ENCODE assay signal across 23 mouse cellular contexts in the genomic region with DNA sequence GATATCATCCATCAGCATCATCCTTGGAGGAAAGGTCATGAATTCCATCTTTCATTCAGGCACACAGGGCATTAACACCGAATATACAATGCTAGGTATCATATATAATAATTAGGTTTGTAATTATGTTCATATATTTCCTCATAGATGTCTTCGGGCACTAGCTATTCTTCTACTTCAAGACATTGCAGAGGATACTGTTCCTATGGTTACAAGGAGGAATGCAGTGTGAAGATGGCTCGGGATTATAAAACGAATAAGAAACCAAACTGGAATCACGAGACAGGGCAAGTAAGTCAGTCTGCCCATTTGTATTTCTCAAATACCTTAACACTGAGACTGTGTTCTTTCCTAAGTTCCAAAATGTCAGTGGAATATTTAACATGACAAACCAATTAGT.
DNase-seq lines count a peak whose midpoint lies in the region; ATAC-seq and TF ChIP-seq lines count a peak whose summit lies in the region.
"Had no signal": no experiment of that assay in that cellular context is flagged by ENCODE, and none has a peak within 500 bp of the region (broad histone marks: within the 10 kb centered on the region; RNA-seq: fewer than 3 reads in every experiment).

No protein-coding gene starts in this region.

- H3K4me2 ChIP-seq in forebrain, postnatal 0 days (ENCODE audit: low read depth), result no peak overlapping the region
- no peak overlapping the region for H3K4me2 ChIP-seq in forebrain, embryonic 13.5 days
- no peak overlapping the region for H3K4me2 ChIP-seq in midbrain, embryonic 14.5 days (ENCODE audit: low read length)
- H3K4me2 ChIP-seq in midbrain, embryonic 13.5 days (replicated peaks), result no peak overlapping the region
- no peak overlapping the region for H3K4me2 ChIP-seq in neural tube, embryonic 13.5 days
- H3K4me2 ChIP-seq in neural tube, embryonic 15.5 days, result no peak overlapping the region
- H3K4me2 ChIP-seq in midbrain, postnatal 0 days (ENCODE audit: low read depth, low read length, poor library complexity, severe bottlenecking), result no peak overlapping the region
- H3K4me2 ChIP-seq: embryonic facial prominence, embryonic 12.5 days; embryonic facial prominence, embryonic 15.5 days; forebrain, embryonic 15.5 days; heart, embryonic 11.5 days; hindbrain, embryonic 14.5 days had no signal

- H3K36me3 ChIP-seq in forebrain, postnatal 0 days (ENCODE audit: insufficient read depth), result no peaks in the 10 kb centered on the region
- no peaks in the 10 kb centered on the region for H3K36me3 ChIP-seq in forebrain, embryonic 13.5 days (ENCODE audit: poor library complexity, severe bottlenecking)
- no peaks in the 10 kb centered on the region for H3K36me3 ChIP-seq in midbrain, embryonic 14.5 days (ENCODE audit: control insufficient read depth, insufficient read depth, low read length)
- no peaks in the 10 kb centered on the region for H3K36me3 ChIP-seq in midbrain, embryonic 13.5 days
- H3K36me3 ChIP-seq in neural tube, embryonic 13.5 days, result no peaks in the 10 kb centered on the region
- no peaks in the 10 kb centered on the region for H3K36me3 ChIP-seq in neural tube, embryonic 15.5 days
- H3K36me3 ChIP-seq in midbrain, postnatal 0 days (ENCODE audit: insufficient read depth, low read length), result no peaks in the 10 kb centered on the region
- H3K36me3 ChIP-seq: embryonic facial prominence, embryonic 12.5 days; embryonic facial prominence, embryonic 15.5 days; forebrain, embryonic 15.5 days had no signal

- TF ChIP-seq CTCF in forebrain, postnatal 0 days (IDR thresholded peaks at IDR 0.05; ENCODE audit: low read depth), result no peak
- no peak for TF ChIP-seq CTCF in midbrain, postnatal 0 days (IDR thresholded peaks at IDR 0.05)
- no peak for TF ChIP-seq CTCF in left cerebral cortex, adult 2 months (IDR thresholded peaks at IDR 0.05)

- no peak overlapping the region for H3K4me3 ChIP-seq in forebrain, postnatal 0 days (ENCODE audit: low read depth, low read length)
- H3K4me3 ChIP-seq in forebrain, embryonic 13.5 days, result no peak overlapping the region
- H3K4me3 ChIP-seq in midbrain, embryonic 14.5 days (replicated peaks; ENCODE audit: low read depth, low read length), result no peak overlapping the region
- no peak overlapping the region for H3K4me3 ChIP-seq in midbrain, embryonic 13.5 days (replicated peaks)
- no peak overlapping the region for H3K4me3 ChIP-seq in neural tube, embryonic 13.5 days
- no peak overlapping the region for H3K4me3 ChIP-seq in neural tube, embryonic 15.5 days (replicated peaks)
- no peak overlapping the region for H3K4me3 ChIP-seq in midbrain, postnatal 0 days (ENCODE audit: low read depth, low read length)
- no peak overlapping the region for H3K4me3 ChIP-seq in left cerebral cortex, adult 2 months
- H3K4me3 ChIP-seq: embryonic facial prominence, embryonic 12.5 days; embryonic facial prominence, embryonic 15.5 days; forebrain, embryonic 15.5 days; heart, adult 2 months had no signal

- H3K27ac ChIP-seq in forebrain, postnatal 0 days (ENCODE audit: low read depth, low read length), result no peak overlapping the region
- no peak overlapping the region for H3K27ac ChIP-seq in forebrain, embryonic 13.5 days
- no peak overlapping the region for H3K27ac ChIP-seq in midbrain, embryonic 14.5 days (replicated peaks; ENCODE audit: low read depth, low read length)
- H3K27ac ChIP-seq in midbrain, embryonic 13.5 days, result no peak overlapping the region
- no peak overlapping the region for H3K27ac ChIP-seq in neural tube, embryonic 13.5 days (replicated peaks)
- H3K27ac ChIP-seq in neural tube, embryonic 15.5 days (replicated peaks), result no peak overlapping the region
- H3K27ac ChIP-seq in midbrain, postnatal 0 days (ENCODE audit: low read depth, low read length), result no peak overlapping the region
- H3K27ac ChIP-seq in left cerebral cortex, adult 2 months, result no peak overlapping the region
- H3K27ac ChIP-seq: embryonic facial prominence, embryonic 12.5 days; embryonic facial prominence, embryonic 15.5 days; forebrain, embryonic 15.5 days; heart, adult 2 months; hindbrain, embryonic 14.5 days had no signal

- DNase-seq in forebrain, postnatal 0 days, result no peak
- peak; percentile 20 for DNase-seq in midbrain, embryonic 14.5 days
- DNase-seq in midbrain, postnatal 0 days (ENCODE audit: low spot score), result peak; percentile 8
- DNase-seq in left cerebral cortex, adult 2 months (ENCODE audit: extremely low spot score in 1 of 2, low spot score in 2 of 2), result no peak
- DNase-seq: adrenal gland, adult 8-10 months; adrenal gland, postnatal 25 days; cerebellum, adult 11 months; cerebellum, adult 2 months; cerebellum, adult 9-11 months; cerebellum, postnatal 25 days; gastrocnemius, postnatal 10 days; gastrocnemius, postnatal 36 days; heart, adult 2 months had no signal

- H3K9ac ChIP-seq in forebrain, postnatal 0 days, result no peak overlapping the region
- H3K9ac ChIP-seq in forebrain, embryonic 13.5 days, result no peak overlapping the region
- H3K9ac ChIP-seq in midbrain, embryonic 14.5 days (replicated peaks; ENCODE audit: low read length), result no peak overlapping the region
- H3K9ac ChIP-seq in midbrain, embryonic 13.5 days (replicated peaks), result no peak overlapping the region
- H3K9ac ChIP-seq in neural tube, embryonic 13.5 days, result no peak overlapping the region
- no peak overlapping the region for H3K9ac ChIP-seq in neural tube, embryonic 15.5 days (replicated peaks)
- no peak overlapping the region for H3K9ac ChIP-seq in midbrain, postnatal 0 days (replicated peaks; ENCODE audit: low read length, poor library complexity, severe bottlenecking)
- H3K9ac ChIP-seq: embryonic facial prominence, embryonic 12.5 days; embryonic facial prominence, embryonic 15.5 days; forebrain, embryonic 15.5 days; hindbrain, embryonic 14.5 days had no signal

- no peaks in the 10 kb centered on the region for H3K27me3 ChIP-seq in forebrain, postnatal 0 days (ENCODE audit: insufficient read depth, low read length)
- H3K27me3 ChIP-seq in forebrain, embryonic 13.5 days, result no peaks in the 10 kb centered on the region
- H3K27me3 ChIP-seq in midbrain, embryonic 14.5 days (ENCODE audit: control insufficient read depth, insufficient read depth, low read length), result no peaks in the 10 kb centered on the region
- H3K27me3 ChIP-seq in midbrain, embryonic 13.5 days, result no peaks in the 10 kb centered on the region
- no peaks in the 10 kb centered on the region for H3K27me3 ChIP-seq in neural tube, embryonic 13.5 days
- no peaks in the 10 kb centered on the region for H3K27me3 ChIP-seq in neural tube, embryonic 15.5 days (replicated peaks)
- no peaks in the 10 kb centered on the region for H3K27me3 ChIP-seq in midbrain, postnatal 0 days (ENCODE audit: insufficient read depth, low read length)
- H3K27me3 ChIP-seq: embryonic facial prominence, embryonic 12.5 days; embryonic facial prominence, embryonic 15.5 days; forebrain, embryonic 15.5 days had no signal

- no peaks in the 10 kb centered on the region for H3K9me3 ChIP-seq in forebrain, postnatal 0 days (ENCODE audit: low read length)
- H3K9me3 ChIP-seq in forebrain, embryonic 13.5 days (replicated peaks), result no peaks in the 10 kb centered on the region
- no peaks in the 10 kb centered on the region for H3K9me3 ChIP-seq in midbrain, embryonic 14.5 days (ENCODE audit: control insufficient read depth, low read length)
- no peaks in the 10 kb centered on the region for H3K9me3 ChIP-seq in midbrain, embryonic 13.5 days
- no peaks in the 10 kb centered on the region for H3K9me3 ChIP-seq in neural tube, embryonic 13.5 days
- no peaks in the 10 kb centered on the region for H3K9me3 ChIP-seq in neural tube, embryonic 15.5 days (replicated peaks)
- no peaks in the 10 kb centered on the region for H3K9me3 ChIP-seq in midbrain, postnatal 0 days (ENCODE audit: low read length)
- H3K9me3 ChIP-seq: embryonic facial prominence, embryonic 12.5 days; embryonic facial prominence, embryonic 15.5 days; forebrain, embryonic 15.5 days had no signal

- peak; percentile 42; the same call in 1 of the 2 replicates for ATAC-seq in forebrain, postnatal 0 days
- no peak for ATAC-seq in forebrain, embryonic 13.5 days
- ATAC-seq in midbrain, embryonic 14.5 days (ENCODE audit: low FRiP score, low TSS enrichment), result no peak
- ATAC-seq in midbrain, embryonic 13.5 days, result no peak
- peak; percentile 23; the same call in 1 of the 2 replicates for ATAC-seq in neural tube, embryonic 13.5 days (ENCODE audit: low read depth)
- ATAC-seq in neural tube, embryonic 15.5 days (ENCODE audit: low FRiP score), result no peak
- 0 out of 2 replicates have a peak, but pooled peaks have one; percentile 41 for ATAC-seq in midbrain, postnatal 0 days (ENCODE audit: low FRiP score)
- ATAC-seq: activated CD4-positive, CD25-positive, alpha-beta regulatory T cell, adult 4 months; forebrain, embryonic 15.5 days had no signal

- no peaks in the 10 kb centered on the region for H3K4me1 ChIP-seq in forebrain, postnatal 0 days (ENCODE audit: insufficient read depth)
- H3K4me1 ChIP-seq in forebrain, embryonic 13.5 days, result no peaks in the 10 kb centered on the region
- no peaks in the 10 kb centered on the region for H3K4me1 ChIP-seq in midbrain, embryonic 14.5 days (ENCODE audit: control insufficient read depth, insufficient read depth, low read length)
- H3K4me1 ChIP-seq in midbrain, embryonic 13.5 days (replicated peaks), result no peaks in the 10 kb centered on the region
- no peaks in the 10 kb centered on the region for H3K4me1 ChIP-seq in neural tube, embryonic 13.5 days (replicated peaks)
- H3K4me1 ChIP-seq in neural tube, embryonic 15.5 days, result no peaks in the 10 kb centered on the region
- H3K4me1 ChIP-seq in midbrain, postnatal 0 days (ENCODE audit: insufficient read depth, low read length), result no peaks in the 10 kb centered on the region
- H3K4me1 ChIP-seq: embryonic facial prominence, embryonic 12.5 days; embryonic facial prominence, embryonic 15.5 days; forebrain, embryonic 15.5 days had no signal

- intact Hi-C loops in left cerebral cortex, adult 2 months (cut with DNase I), result no loop called here

- WGBS in forebrain, postnatal 0 days, result 71% methylated on average over 5 of the region's 5 CpGs
- WGBS in forebrain, embryonic 13.5 days, result 78% methylated on average over 5 of the region's 5 CpGs
- WGBS in midbrain, embryonic 14.5 days, result 47% methylated on average over 5 of the region's 5 CpGs
- WGBS in midbrain, embryonic 13.5 days, result 59% methylated on average over 5 of the region's 5 CpGs
- WGBS in neural tube, embryonic 13.5 days, result 59% methylated on average over 5 of the region's 5 CpGs
- 54% methylated on average over 5 of the region's 5 CpGs for WGBS in neural tube, embryonic 15.5 days
- 37% methylated on average over 5 of the region's 5 CpGs for WGBS in midbrain, postnatal 0 days

Comparison
In these comparisons a context has a peak if more than half of its experiments do, and no peak if none do; other contexts are left out.
1. ATAC-seq: peak in forebrain, postnatal 0 days (single experiment), neural tube, embryonic 13.5 days (single experiment) and midbrain, postnatal 0 days (single experiment); none in forebrain, embryonic 13.5 days (single experiment), midbrain, embryonic 14.5 days (single experiment), midbrain, embryonic 13.5 days (single experiment) and neural tube, embryonic 15.5 days (single experiment).
2. DNase-seq: peak in midbrain, embryonic 14.5 days (single experiment) and midbrain, postnatal 0 days (single experiment); none in forebrain, postnatal 0 days (single experiment) and left cerebral cortex, adult 2 months (0 of 2).